Mouse (Mus musculus) kidney, embryonic 15.5 days (tissue): ENCODE measurements at regions not wholly inside any gene's neighbourhood (a gene's known extent, or its start where the extent isn't known, plus 50 kb on each side); places are given as distances from the start of the nearest gene placed in this dataset.
A peak's percentile ranks its signal among the peaks of the same experiment; 100 is the strongest.

Experiments used
- ATAC-seq: fragments of 200-750 bp; cut with Nextera tagmentation; replicated peaks from 2 replicates; pipeline ENCODE4 v1.8.0; 2017; ENCODE audit warnings: moderate TSS enrichment; ENCODE audit not compliant: low FRiP score
- H3K27ac ChIP-seq: fragments of 300-500 bp; sonication (generic); 2 replicates; pipeline ENCODE4 v1.5.1; 2015; ENCODE audit warnings: mild to moderate bottlenecking, inconsistent platforms
- H3K27me3 ChIP-seq: fragments of 300-500 bp; sonication (generic); 2 replicates; pipeline ENCODE4 v1.6.1; 2015; ENCODE audit warnings: inconsistent platforms
- H3K36me3 ChIP-seq: fragments of 300-500 bp; sonication (generic); 2 replicates; pipeline ENCODE4 v1.6.1; 2015; ENCODE audit warnings: inconsistent platforms
- H3K4me1 ChIP-seq: fragments of 300-500 bp; sonication (generic); 2 replicates; pipeline ENCODE4 v1.6.1; 2015; ENCODE audit warnings: inconsistent platforms
- H3K4me2 ChIP-seq: fragments of 300-500 bp; sonication (generic); 2 replicates; pipeline ENCODE4 v1.6.1; 2015; ENCODE audit warnings: moderate library complexity, mild to moderate bottlenecking, inconsistent platforms
- H3K4me3 ChIP-seq: fragments of 300-500 bp; sonication (generic); replicated peaks from 2 replicates; pipeline ENCODE4 v1.5.1; 2015; ENCODE audit warnings: mild to moderate bottlenecking, inconsistent platforms
- H3K9ac ChIP-seq: fragments of 300-500 bp; sonication (generic); 2 replicates; pipeline ENCODE4 v1.6.1; 2015; ENCODE audit warnings: mild to moderate bottlenecking, inconsistent platforms
- H3K9me3 ChIP-seq: fragments of 300-500 bp; sonication (generic); replicated peaks from 2 replicates; pipeline ENCODE4 v1.6.1; 2016; ENCODE audit warnings: inconsistent platforms
- WGBS: fragments of 180-500 bp; shearing (Covaris S2); methylation state at CpG from one replicate; pipeline ENCODE4 v1.1.7; 2015; ENCODE audit warnings: mixed read lengths; 5-methylcytosine and 5-hydroxymethylcytosine counted together

DNA sequence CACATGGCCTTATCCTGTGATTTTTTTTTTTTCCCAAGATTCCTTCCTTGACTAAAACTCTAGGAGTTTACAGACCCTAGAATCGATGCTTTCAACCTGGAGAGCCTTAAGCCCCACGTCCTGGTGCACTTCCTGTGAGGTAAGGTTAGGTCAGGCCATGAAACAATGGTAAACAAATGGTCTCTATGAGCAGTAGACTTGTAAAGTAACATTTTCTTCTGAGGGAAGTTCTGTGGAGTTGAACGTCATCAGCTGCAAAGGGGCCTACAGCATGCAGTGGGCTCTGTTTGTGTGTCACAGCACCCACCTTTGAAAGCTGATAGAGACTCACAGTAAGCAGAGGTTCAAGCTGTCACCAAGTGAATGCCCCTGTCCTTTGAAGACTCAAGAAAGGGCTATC is 87.3 kb upstream of the Eomes start:
- Histone ChIP-seq H3K27me3 (peaks cover 44% of the 10 kb centered on the region), H3K4me1 (peaks cover 7% of the 10 kb centered on the region; the same call in 1 of the 2 replicates), H3K9me3 (no peaks in the 10 kb centered on the region), H3K9ac (no peak overlapping the region), H3K27ac (no peak overlapping the region), H3K4me2 (no peak overlapping the region), H3K36me3 (no peaks in the 10 kb centered on the region), H3K4me3 (no peak overlapping the region)
- 47% methylated on average over 3 of the region's 3 CpGs for WGBS
- ATAC-seq: no peak

DNA sequence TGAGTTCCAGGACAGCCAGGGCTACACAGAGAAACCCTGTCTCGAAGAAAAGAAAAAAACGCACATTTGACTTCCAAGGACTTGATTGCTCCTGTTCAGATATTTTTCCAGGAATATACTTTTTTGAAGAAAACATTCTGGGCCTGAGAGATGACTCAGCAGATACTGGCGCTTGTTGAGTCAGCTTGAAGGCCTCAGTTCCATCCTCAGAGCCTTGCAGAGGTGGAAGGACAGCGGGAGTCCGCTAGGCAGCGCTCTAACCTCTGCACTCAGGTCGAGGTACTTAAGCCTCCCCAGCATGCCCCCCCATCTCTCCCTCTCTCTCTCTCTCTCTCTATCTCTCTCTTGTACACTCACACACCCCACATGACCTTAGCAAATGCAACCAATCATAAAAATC is 86.3 kb upstream of the Eomes start:
- no peaks in the 10 kb centered on the region for H3K36me3 ChIP-seq
- H3K4me3 ChIP-seq: no peak overlapping the region

DNA sequence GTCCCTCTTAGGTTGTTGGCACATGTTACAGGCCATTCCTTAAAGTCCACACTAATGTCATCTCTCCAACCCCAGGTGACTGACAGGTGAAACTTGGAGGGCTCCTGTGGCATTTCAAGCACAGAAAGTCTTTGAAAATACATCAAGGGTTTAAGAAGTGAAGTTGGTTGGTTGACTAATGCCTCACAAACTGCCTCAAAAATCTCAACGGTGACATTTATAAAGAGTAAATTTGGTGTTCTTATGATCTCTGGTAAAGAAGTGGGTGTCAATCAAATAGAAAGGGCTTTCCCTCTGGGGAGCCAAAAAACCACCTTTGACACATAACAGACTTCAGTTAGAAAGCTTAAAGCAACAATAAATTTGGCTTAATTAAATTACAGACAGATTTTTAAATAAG is 85.2 kb upstream of the Eomes start:
- H3K4me3 ChIP-seq: no peak overlapping the region
- H3K27ac ChIP-seq: no peak overlapping the region
- no peaks in the 10 kb centered on the region for H3K36me3 ChIP-seq
- peaks cover 31% of the 10 kb centered on the region for H3K27me3 ChIP-seq
- 90% methylated on average over 1 of the region's 1 CpGs for WGBS
- no peaks in the 10 kb centered on the region for H3K9me3 ChIP-seq
- no peak for ATAC-seq
- peaks cover 7% of the 10 kb centered on the region; the same call in 1 of the 2 replicates for H3K4me1 ChIP-seq
- H3K9ac ChIP-seq: no peak overlapping the region
- no peak overlapping the region for H3K4me2 ChIP-seq

More for the DNA sequence above, 86.3 kb upstream of the Eomes start:
- no peak overlapping the region for H3K4me2 ChIP-seq
- ATAC-seq: no peak
- 66% methylated on average over 7 of the region's 7 CpGs for WGBS
- no peak overlapping the region for H3K27ac ChIP-seq
- H3K4me1 ChIP-seq: peaks cover 7% of the 10 kb centered on the region; the same call in 1 of the 2 replicates
- H3K9ac ChIP-seq: no peak overlapping the region
- H3K27me3 ChIP-seq: peaks cover 42% of the 10 kb centered on the region
- no peaks in the 10 kb centered on the region for H3K9me3 ChIP-seq

DNA sequence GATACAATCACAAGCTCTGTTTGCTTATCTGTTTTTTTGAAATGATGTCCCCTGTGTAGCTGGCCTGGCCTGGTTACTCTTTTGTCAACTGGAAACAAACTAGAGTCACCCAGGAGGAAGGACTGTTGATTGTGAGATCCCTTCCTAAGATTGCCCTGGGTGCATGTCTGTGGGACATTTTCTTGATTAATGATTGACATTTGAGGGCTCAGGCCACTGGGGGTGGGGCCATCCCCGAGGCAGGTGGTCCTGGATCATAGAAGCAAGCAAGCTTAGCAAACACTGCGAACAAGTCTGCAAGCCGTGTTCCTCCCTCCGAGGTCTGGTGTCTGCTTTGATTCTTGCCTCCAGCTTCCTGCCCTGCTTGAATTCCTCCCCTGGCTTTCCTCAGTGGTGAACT is 84.4 kb upstream of the Eomes start:
- no peak overlapping the region for H3K4me3 ChIP-seq
- no peaks in the 10 kb centered on the region for H3K36me3 ChIP-seq
- H3K27ac ChIP-seq: no peak overlapping the region
- 43% methylated on average over 4 of the region's 4 CpGs for WGBS
- H3K9me3 ChIP-seq: no peaks in the 10 kb centered on the region
- H3K27me3 ChIP-seq: peaks cover 23% of the 10 kb centered on the region
- H3K4me1 ChIP-seq: peaks cover 7% of the 10 kb centered on the region; the same call in 1 of the 2 replicates
- peak; percentile 58; the same call in 1 of the 2 replicates for ATAC-seq
- no peak overlapping the region for H3K9ac ChIP-seq
- no peak overlapping the region for H3K4me2 ChIP-seq

DNA sequence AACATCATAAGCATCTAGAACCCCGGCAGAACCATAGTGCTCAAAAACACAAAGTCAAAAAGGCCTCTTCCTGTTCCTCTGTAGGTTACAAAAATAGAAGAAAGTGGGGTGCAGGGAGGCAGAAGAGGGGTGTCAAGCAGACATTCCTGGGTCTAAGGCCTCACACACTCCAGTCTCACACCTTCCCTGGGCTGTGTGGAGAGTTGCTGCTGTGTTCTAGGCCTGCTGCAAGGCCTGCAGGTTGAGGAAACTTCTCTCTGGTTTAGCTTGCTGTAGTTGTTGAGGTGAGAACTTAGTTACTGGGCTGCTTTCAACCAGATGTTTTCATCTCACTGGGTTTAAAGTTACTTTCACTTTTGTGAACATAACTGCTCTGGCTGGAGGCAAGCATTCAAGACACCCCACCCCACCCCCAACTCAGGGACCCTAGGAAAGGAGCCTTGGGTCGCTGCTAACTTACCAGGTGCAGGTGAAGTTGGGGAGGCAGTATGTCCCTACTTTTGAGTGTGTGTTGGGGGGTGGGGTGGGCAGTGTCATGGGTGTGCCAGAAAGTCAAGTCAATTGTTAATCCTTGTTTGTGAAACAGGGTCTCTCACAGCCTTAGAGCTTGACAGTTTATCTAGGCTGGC is 81.5 kb upstream of the Eomes start:
- Histone ChIP-seq H3K27me3 (peaks cover 3% of the 10 kb centered on the region; the same call in 1 of the 2 replicates), H3K4me2 (no peak overlapping the region), H3K4me1 (0 out of 2 replicates have a peak, but pooled peaks cover 2% of the 10 kb centered on the region), H3K9me3 (no peaks in the 10 kb centered on the region), H3K9ac (no peak overlapping the region), H3K27ac (no peak overlapping the region), H3K4me3 (no peak overlapping the region), H3K36me3 (no peaks in the 10 kb centered on the region)
- ATAC-seq: no peak
- 68% methylated on average over 2 of the region's 2 CpGs for WGBS

DNA sequence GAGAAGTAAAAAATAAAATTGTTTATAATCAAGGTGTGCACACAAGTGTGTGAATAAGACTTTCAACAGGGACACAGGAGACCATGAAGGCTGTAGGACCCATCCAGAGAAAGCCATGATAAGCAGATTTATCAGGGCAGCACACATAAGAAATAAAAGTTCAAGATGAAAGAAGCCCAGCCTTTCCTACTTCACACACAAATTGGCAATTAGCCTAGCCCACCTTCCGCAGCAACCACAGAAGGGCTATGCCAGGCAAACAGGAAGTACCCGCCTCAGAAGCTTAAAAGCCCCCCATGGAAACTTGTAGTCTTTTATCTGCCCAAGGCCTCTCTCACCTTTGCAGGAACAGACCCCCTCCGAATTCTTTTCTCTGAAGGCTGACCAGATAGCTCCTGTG is 77.5 kb upstream of the Eomes start:
- Histone ChIP-seq H3K4me3 (no peak overlapping the region), H3K36me3 (no peaks in the 10 kb centered on the region), H3K27ac (no peak overlapping the region), H3K4me2 (no peak overlapping the region), H3K4me1 (0 out of 2 replicates have a peak, but pooled peaks cover 2% of the 10 kb centered on the region), H3K9ac (no peak overlapping the region), H3K9me3 (no peaks in the 10 kb centered on the region), H3K27me3 (no peaks in the 10 kb centered on the region)
- ATAC-seq: no peak
- WGBS: 79% methylated on average over 3 of the region's 3 CpGs

DNA sequence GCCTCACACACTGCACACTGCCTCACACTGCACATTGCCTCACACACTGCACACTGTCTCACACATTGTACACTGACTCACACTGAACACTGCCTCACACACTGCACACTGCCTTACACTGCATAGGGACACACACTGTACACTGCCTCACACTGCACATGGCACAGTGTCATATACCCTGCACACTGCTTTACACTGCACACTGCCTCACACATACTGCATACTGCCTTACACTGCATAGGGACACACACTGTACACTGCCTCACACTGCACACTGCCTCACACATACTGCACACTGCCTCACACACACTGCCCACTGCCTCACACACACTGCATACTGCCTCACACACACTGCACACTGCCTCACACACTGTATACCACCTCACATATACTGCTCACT is 76.8 kb upstream of the Eomes start:
- Histone ChIP-seq H3K27ac (no peak overlapping the region), H3K27me3 (no peaks in the 10 kb centered on the region), H3K9me3 (no peaks in the 10 kb centered on the region), H3K9ac (no peak overlapping the region), H3K4me2 (no peak overlapping the region), H3K4me1 (0 out of 2 replicates have a peak, but pooled peaks cover 2% of the 10 kb centered on the region), H3K36me3 (no peaks in the 10 kb centered on the region), H3K4me3 (no peak overlapping the region)
- ATAC-seq: peak; percentile 33; the same call in 1 of the 2 replicates

DNA sequence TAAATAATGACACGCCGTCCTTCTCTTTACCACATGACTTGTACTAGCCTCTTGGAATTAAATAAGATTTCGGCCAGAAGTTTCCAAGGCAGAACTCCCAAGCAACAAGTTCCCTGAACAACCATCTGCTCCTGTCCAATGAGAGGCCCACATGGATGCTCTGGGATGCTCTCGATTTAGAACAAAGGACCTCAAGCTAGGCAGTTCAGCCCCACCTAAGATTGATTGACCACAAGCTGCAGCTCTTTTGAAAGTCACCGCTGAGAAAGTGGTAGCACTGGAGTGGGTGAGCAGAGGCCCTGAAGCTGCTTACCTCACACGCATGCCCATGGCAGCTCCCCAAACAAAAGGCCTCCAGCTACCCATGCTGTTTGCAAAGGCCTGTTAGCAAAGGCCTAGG is 73.1 kb upstream of the Eomes start:
- no peak overlapping the region for H3K27ac ChIP-seq
- H3K4me2 ChIP-seq: no peak overlapping the region
- no peaks in the 10 kb centered on the region for H3K27me3 ChIP-seq
- no peaks in the 10 kb centered on the region for H3K36me3 ChIP-seq
- 52% methylated on average over 6 of the region's 6 CpGs for WGBS
- no peak overlapping the region for H3K4me3 ChIP-seq
- no peak for ATAC-seq
- no peaks in the 10 kb centered on the region for H3K9me3 ChIP-seq
- no peaks in the 10 kb centered on the region for H3K4me1 ChIP-seq
- H3K9ac ChIP-seq: no peak overlapping the region

DNA sequence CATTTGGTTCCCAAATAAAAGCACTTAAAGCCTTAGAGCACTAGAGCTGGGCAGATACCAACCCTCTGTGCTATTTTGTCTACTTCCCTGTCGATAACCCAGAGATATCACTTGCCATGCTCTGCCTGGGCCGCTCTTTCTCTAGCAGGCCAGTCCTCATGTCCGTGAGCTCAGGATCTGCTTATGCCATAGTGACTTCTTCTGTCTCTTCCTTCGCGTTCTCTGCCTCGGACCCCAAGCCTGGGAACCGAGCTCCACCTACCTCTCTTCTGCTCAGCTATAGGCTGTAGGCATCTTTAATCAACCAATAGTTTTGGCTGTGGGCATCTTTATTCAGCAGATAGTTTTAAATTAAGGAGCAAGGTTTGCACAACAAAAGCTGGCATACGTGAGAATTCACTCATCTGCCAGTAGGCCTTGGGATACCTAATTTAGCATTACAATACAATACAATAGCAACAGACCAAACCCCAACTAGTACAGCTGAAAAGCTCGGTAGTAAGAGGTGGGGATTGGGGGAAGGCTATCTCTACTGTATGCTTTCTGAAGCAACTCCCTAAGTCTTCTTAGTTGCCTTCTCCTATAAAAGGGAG is 72.0 kb upstream of the Eomes start:
- ATAC-seq: no peak
- 71% methylated on average over 9 of the region's 9 CpGs for WGBS

DNA sequence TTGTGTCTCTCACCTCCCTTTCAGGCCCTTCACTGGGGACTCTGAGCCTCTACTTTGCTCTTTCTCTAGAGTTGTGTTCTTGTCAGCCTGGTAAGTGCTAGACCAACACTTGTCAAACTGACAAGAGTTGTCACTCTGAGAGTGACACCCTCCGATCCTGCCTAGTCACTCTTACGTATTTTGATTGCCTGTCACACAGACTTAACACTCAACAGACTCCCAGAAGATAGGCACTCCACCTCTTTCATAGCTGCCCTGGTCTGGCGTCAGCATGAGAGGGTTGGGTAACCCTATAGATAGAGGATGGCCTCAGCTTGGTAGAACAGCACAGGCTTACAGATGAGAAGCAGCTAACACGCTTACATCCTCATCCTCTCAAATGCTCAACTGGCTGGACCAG is 62.0 kb upstream of the Eomes start:
- WGBS: 88% methylated on average over 4 of the region's 4 CpGs
- Histone ChIP-seq H3K9ac (no peak overlapping the region), H3K4me1 (no peaks in the 10 kb centered on the region), H3K27me3 (no peaks in the 10 kb centered on the region), H3K36me3 (no peaks in the 10 kb centered on the region), H3K4me3 (no peak overlapping the region), H3K27ac (no peak overlapping the region), H3K4me2 (no peak overlapping the region), H3K9me3 (no peaks in the 10 kb centered on the region)
- ATAC-seq: no peak

More for the DNA sequence above, 72.0 kb upstream of the Eomes start:
- Histone ChIP-seq H3K36me3 (no peaks in the 10 kb centered on the region), H3K9ac (no peak overlapping the region), H3K27ac (no peak overlapping the region), H3K9me3 (no peaks in the 10 kb centered on the region), H3K27me3 (no peaks in the 10 kb centered on the region), H3K4me2 (no peak overlapping the region), H3K4me1 (no peaks in the 10 kb centered on the region), H3K4me3 (no peak overlapping the region)

DNA sequence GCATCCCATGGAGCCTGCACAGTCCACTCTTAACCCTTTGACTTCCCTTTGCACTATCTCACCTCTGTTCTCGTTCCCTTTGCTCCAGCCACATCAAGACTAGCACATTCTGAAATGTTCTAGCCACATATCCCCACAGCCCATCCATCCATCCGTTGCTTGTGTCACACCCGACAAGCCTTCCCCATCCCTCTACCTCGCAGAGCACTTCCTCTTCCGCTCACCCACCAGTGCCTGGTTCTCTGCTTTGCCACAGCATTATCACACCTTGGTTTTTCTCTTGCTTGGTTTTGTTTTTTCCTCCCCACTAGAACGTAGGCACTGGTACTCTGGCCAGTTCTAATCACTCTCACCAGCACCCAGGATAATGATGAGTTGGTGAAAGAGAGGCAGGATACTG is 61.5 kb upstream of the Eomes start:
- no peak for ATAC-seq
- Histone ChIP-seq H3K27ac (no peak overlapping the region), H3K9ac (no peak overlapping the region), H3K4me1 (no peaks in the 10 kb centered on the region), H3K27me3 (no peaks in the 10 kb centered on the region), H3K4me3 (no peak overlapping the region), H3K9me3 (no peaks in the 10 kb centered on the region), H3K36me3 (no peaks in the 10 kb centered on the region), H3K4me2 (no peak overlapping the region)
- 81% methylated on average over 6 of the region's 6 CpGs for WGBS

DNA sequence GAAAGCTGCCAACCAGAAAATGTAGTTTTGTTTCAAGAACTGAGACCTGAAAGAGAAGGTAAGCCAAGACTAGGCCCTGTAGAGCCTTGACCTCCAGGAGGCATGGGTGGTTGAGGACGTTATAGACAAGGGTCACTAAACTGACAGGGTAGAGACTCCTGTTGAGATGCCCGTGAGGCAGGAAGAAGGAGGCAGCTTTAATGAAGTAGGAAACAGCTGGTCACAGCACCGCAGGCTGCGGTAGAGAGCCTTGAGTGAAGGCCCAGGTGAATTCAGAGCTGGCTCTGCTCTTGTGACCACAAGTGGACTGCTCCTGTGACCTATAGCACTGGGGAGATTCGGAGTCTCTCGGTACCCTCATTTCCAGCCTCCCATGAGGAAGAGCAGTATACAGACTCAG is 53.7 kb upstream of the Eomes start:
- no peaks in the 10 kb centered on the region; the same call in 1 of the 2 replicates for H3K4me1 ChIP-seq
- H3K27ac ChIP-seq: no peak overlapping the region
- H3K9ac ChIP-seq: no peak overlapping the region
- no peak for ATAC-seq
- H3K27me3 ChIP-seq: no peaks in the 10 kb centered on the region
- 56% methylated on average over 6 of the region's 6 CpGs for whole genome bisulfite sequencing
- H3K9me3 ChIP-seq: no peaks in the 10 kb centered on the region
- H3K36me3 ChIP-seq: no peaks in the 10 kb centered on the region
- no peak overlapping the region for H3K4me2 ChIP-seq
- H3K4me3 ChIP-seq: no peak overlapping the region
